23 mouse cellular contexts compared by ENCODE assay signal in genomic region chrX:58014761-58015160, GRCm38 (mm10). TPM values are rescaled to one million over a fixed set of nuclear protein-coding genes. Genes with fewer than 3 reads are reported as not detected.
DNase-seq lines count a peak whose midpoint lies in the region; ATAC-seq and TF ChIP-seq lines count a peak whose summit lies in the region.
"Had no signal": no experiment of that assay in that cellular context is flagged by ENCODE, and none has a peak within 500 bp of the region (broad histone marks: within the 10 kb centered on the region; RNA-seq: fewer than 3 reads in every experiment).

No protein-coding gene starts in this region.

- no peak overlapping the region for H3K4me2 ChIP-seq in limb, embryonic 11.5 days (ENCODE audit: low read depth, severe bottlenecking)
- peak overlapping the region; percentile 42; the same call in 1 of the 2 replicates for H3K4me2 ChIP-seq in limb, embryonic 12.5 days

- WGBS in limb, embryonic 11.5 days: 25% methylated on average over 13 of the region's 13 CpGs
- WGBS in limb, embryonic 10.5 days: 21% methylated on average over 13 of the region's 13 CpGs
- WGBS in limb, embryonic 12.5 days: 26% methylated on average over 13 of the region's 13 CpGs

- no peaks in the 10 kb centered on the region for H3K36me3 ChIP-seq in limb, embryonic 11.5 days (ENCODE audit: control insufficient read depth, insufficient read depth, low read length)
- no peaks in the 10 kb centered on the region for H3K36me3 ChIP-seq in limb, embryonic 10.5 days
- H3K36me3 ChIP-seq in E14TG2a.4 (ENCODE audit: insufficient read depth, low read length): no peaks in the 10 kb centered on the region
- no peaks in the 10 kb centered on the region for H3K36me3 ChIP-seq in limb, embryonic 12.5 days
- H3K36me3 ChIP-seq: embryonic facial prominence, embryonic 10.5 days; heart, embryonic 15.5 days; hindbrain, embryonic 15.5 days had no signal

- no peak overlapping the region for H3K4me3 ChIP-seq in limb, embryonic 11.5 days (ENCODE audit: low read depth, low read length)
- H3K4me3 ChIP-seq in limb, embryonic 10.5 days: no peak overlapping the region
- peak overlapping the region; percentile 58 for H3K4me3 ChIP-seq in E14TG2a.4 (replicated peaks; ENCODE audit: low read length)
- no peak overlapping the region for H3K4me3 ChIP-seq in limb, embryonic 12.5 days (replicated peaks)
- H3K4me3 ChIP-seq: embryonic facial prominence, embryonic 10.5 days; heart, adult 2 months had no signal

- H3K9ac ChIP-seq in limb, embryonic 11.5 days (ENCODE audit: low read length): no peak overlapping the region
- H3K9ac ChIP-seq in limb, embryonic 12.5 days (replicated peaks): no peak overlapping the region
- H3K9ac ChIP-seq: heart, embryonic 15.5 days; hindbrain, embryonic 15.5 days had no signal

- ATAC-seq in limb, embryonic 11.5 days (ENCODE audit: insufficient number of reproducible peaks, low FRiP score, low TSS enrichment, low read depth): no peak
- no peak for ATAC-seq in limb, embryonic 12.5 days (ENCODE audit: insufficient number of reproducible peaks, insufficient read depth, low FRiP score, low TSS enrichment, low read depth)
- ATAC-seq: CD4-positive, CD25-positive, alpha-beta regulatory T cell, adult 4 months; forebrain, embryonic 14.5 days had no signal

- H3K27ac ChIP-seq in limb, embryonic 11.5 days (replicated peaks; ENCODE audit: low read depth, low read length): no peak overlapping the region
- no peak overlapping the region for H3K27ac ChIP-seq in limb, embryonic 10.5 days
- no peak overlapping the region for H3K27ac ChIP-seq in limb, embryonic 12.5 days
- H3K27ac ChIP-seq: embryonic facial prominence, embryonic 10.5 days; heart, adult 2 months; heart, embryonic 15.5 days; hindbrain, embryonic 15.5 days had no signal

- DNase-seq in embryo, embryonic 10.5 days (ENCODE audit: low spot score): peak; percentile 8
- DNase-seq in embryo, embryonic 9.5 days (ENCODE audit: extremely low spot score): no peak
- DNase-seq in limb, embryonic 11.5 days (ENCODE audit: low spot score): peak; percentile 25
- DNase-seq in limb, embryonic 10.5 days (ENCODE audit: low spot score): no peak
- DNase-seq in kidney, adult 11 months: no peak
- DNase-seq in urinary bladder, postnatal 10 days (ENCODE audit: low spot score): no peak
- DNase-seq: adrenal gland, adult 8-10 months; adrenal gland, postnatal 36 days; B cell, adult 2 months; cerebellum, adult 2 months; cerebellum, postnatal 10 days; gastrocnemius, postnatal 14 days; heart, adult 2 months; heart, postnatal 14 days had no signal

- TF ChIP-seq CTCF in E14TG2a.4 (conservative IDR thresholded peaks at IDR 0.05; ENCODE audit: low read length): no peak

- no peaks in the 10 kb centered on the region for H3K9me3 ChIP-seq in limb, embryonic 11.5 days (ENCODE audit: control insufficient read depth, low read length)
- no peaks in the 10 kb centered on the region for H3K9me3 ChIP-seq in limb, embryonic 10.5 days (replicated peaks)
- H3K9me3 ChIP-seq in E14TG2a.4 (ENCODE audit: low read length): no peaks in the 10 kb centered on the region
- H3K9me3 ChIP-seq in limb, embryonic 12.5 days: no peaks in the 10 kb centered on the region
- H3K9me3 ChIP-seq: embryonic facial prominence, embryonic 10.5 days; heart, embryonic 15.5 days; hindbrain, embryonic 15.5 days had no signal

- no peaks in the 10 kb centered on the region for H3K4me1 ChIP-seq in limb, embryonic 11.5 days (ENCODE audit: control insufficient read depth, insufficient read depth, low read length)
- peaks cover 3% of the 10 kb centered on the region; the same call in 1 of the 2 replicates for H3K4me1 ChIP-seq in limb, embryonic 10.5 days
- H3K4me1 ChIP-seq in E14TG2a.4 (replicated peaks; ENCODE audit: low read depth, low read length): peaks cover 58% of the 10 kb centered on the region
- H3K4me1 ChIP-seq in limb, embryonic 12.5 days (replicated peaks): no peaks in the 10 kb centered on the region
- H3K4me1 ChIP-seq: embryonic facial prominence, embryonic 10.5 days; hindbrain, embryonic 15.5 days had no signal

- H3K27me3 ChIP-seq in limb, embryonic 11.5 days (ENCODE audit: control insufficient read depth, insufficient read depth, low read length): peaks cover 36% of the 10 kb centered on the region
- H3K27me3 ChIP-seq in limb, embryonic 10.5 days (ENCODE audit: low read depth, poor library complexity, severe bottlenecking): peaks cover 75% of the 10 kb centered on the region
- peaks cover 25% of the 10 kb centered on the region for H3K27me3 ChIP-seq in E14TG2a.4 (ENCODE audit: insufficient read depth, low read length)
- peaks cover 65% of the 10 kb centered on the region for H3K27me3 ChIP-seq in limb, embryonic 12.5 days

RNA-seq across cellular contexts. Expression of gene Zic3, which starts 7.7 kb away (rescaled TPM):
- 11.1 and 12.6 TPM in 2 replicates for polyA plus RNA-seq in limb, embryonic 11.5 days (2014; fragmentation: Nextera tagmentation; extraction: Ambion mirVana)
- 6.7 and 11.4 TPM in 2 replicates for polyA plus RNA-seq in limb, embryonic 10.5 days (2016; fragmentation: Nextera tagmentation; extraction: Ambion mirVana)
- polyA plus RNA-seq in limb, embryonic 12.5 days (2016; fragmentation: Nextera tagmentation; extraction: Ambion mirVana): 10.5 and 11.9 TPM in 2 replicates
- polyA plus RNA-seq: gonadal fat pad, adult 2 months; heart, adult 2 months; heart, embryonic 11.5 days had no signal

Comparison
In these comparisons a context has a peak if more than half of its experiments do, and no peak if none do; other contexts are left out.
1. DNase-seq: peak in embryo, embryonic 10.5 days (single experiment) and limb, embryonic 11.5 days (single experiment); none in embryo, embryonic 9.5 days (single experiment), limb, embryonic 10.5 days (single experiment), kidney, adult 11 months (single experiment) and urinary bladder, postnatal 10 days (single experiment).